Mouse (Mus musculus) thymus, adult 2 months (tissue): Measurements from ENCODE around the gene Lamtor2. TPM values are rescaled to one million over a fixed set of nuclear protein-coding genes. Genes with fewer than 3 reads are reported as not detected.
A peak's percentile ranks its signal among the peaks of the same experiment; 100 is the strongest.

Source experiments
- DNase-seq: peaks from one replicate; pipeline ENCODE4 v3.0.0; 2021
- H3K27ac ChIP-seq: fragments of 200-500 bp; 2 replicates; pipeline ENCODE4 v1.5.1; 2012; ENCODE audit warnings: low read length, control low read depth; ENCODE audit not compliant: control insufficient read depth, insufficient read depth
- H3K27me3 ChIP-seq: fragments of 200-500 bp; 2 replicates; pipeline ENCODE4 v1.6.1; 2012; ENCODE audit warnings: mild to moderate bottlenecking, low read length, moderate library complexity, mixed read lengths; ENCODE audit not compliant: control insufficient read depth, insufficient read depth
- H3K36me3 ChIP-seq: fragments of 200-500 bp; 2 replicates; pipeline ENCODE4 v1.6.1; 2012; ENCODE audit warnings: mild to moderate bottlenecking, low read length, moderate library complexity; ENCODE audit not compliant: control insufficient read depth, insufficient read depth
- H3K4me1 ChIP-seq: fragments of 200-500 bp; replicated peaks from 2 replicates; pipeline ENCODE4 v1.6.1; 2012; ENCODE audit warnings: low read length; ENCODE audit not compliant: control insufficient read depth, insufficient read depth
- H3K4me3 ChIP-seq: fragments of 200-500 bp; 2 replicates; pipeline ENCODE4 v1.5.1; 2012; ENCODE audit warnings: mild to moderate bottlenecking, low read length, control low read depth, moderate library complexity; ENCODE audit not compliant: control insufficient read depth, insufficient read depth
- CTCF ChIP-seq: fragments of 200-500 bp; IDR thresholded peaks from 2 replicates; pipeline ENCODE4 v1.5.1; 2012; ENCODE audit warnings: mild to moderate bottlenecking, control low read depth, low read length, moderate library complexity, borderline replicate concordance; ENCODE audit not compliant: control insufficient read depth, poor library complexity, insufficient read depth; ENCODE audit errors: extremely low read depth
- POLR2A ChIP-seq: fragments of 200-500 bp; IDR thresholded peaks from 2 replicates; pipeline ENCODE4 v1.6.1; 2012; ENCODE audit warnings: mild to moderate bottlenecking, low read length, control low read depth, moderate library complexity; ENCODE audit not compliant: control insufficient read depth, poor library complexity, insufficient read depth; ENCODE audit errors: extremely low read depth
- WGBS: fragments of 180-500 bp; shearing (Covaris S2); methylation state at CpG from one replicate; pipeline ENCODE4 v1.1.7; 2018; 5-methylcytosine and 5-hydroxymethylcytosine counted together
- polyA plus RNA-seq: library from polyadenylated mRNA; depleted of rRNA; stranded (reverse); fragments of >200 nt; gene quantifications from 2 replicates; pipeline ENCODE4 v1.2.3, GENCODE M21; 2012

The Lamtor2 gene
- polyA plus RNA-seq, 1 experiment, result 141 TPM

DNA sequence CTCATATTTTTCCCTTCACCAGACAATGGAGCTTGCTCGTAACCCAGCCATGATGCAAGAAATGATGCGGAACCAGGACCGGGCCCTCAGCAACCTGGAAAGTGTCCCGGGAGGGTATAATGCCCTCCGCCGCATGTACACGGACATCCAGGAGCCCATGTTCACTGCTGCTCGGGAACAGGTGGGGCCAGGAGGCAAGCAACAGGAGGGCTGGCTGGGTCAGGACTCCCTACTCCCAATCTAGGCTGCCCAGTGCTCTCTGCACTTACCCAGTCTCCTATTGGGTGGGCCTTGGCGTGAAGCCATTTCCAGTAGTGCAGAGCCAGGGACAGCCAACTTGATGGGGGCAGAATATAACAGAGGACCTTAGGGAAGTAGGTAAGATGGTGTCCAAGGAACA is 6.7 kb upstream of the Lamtor2 start:
- no peak overlapping the region for H3K27ac ChIP-seq
- DNase-seq, result no peak
- no peak overlapping the region for H3K4me3 ChIP-seq
- WGBS, result over 99% methylated on average over 9 of the region's 9 CpGs
- no peaks in the 10 kb centered on the region for H3K27me3 ChIP-seq
- TF ChIP-seq POLR2A (no peak), CTCF (no peak)
- H3K36me3 ChIP-seq, result peaks cover 26% of the 10 kb centered on the region
- H3K4me1 ChIP-seq, result peaks cover 5% of the 10 kb centered on the region; the same call in 1 of the 2 replicates

DNA sequence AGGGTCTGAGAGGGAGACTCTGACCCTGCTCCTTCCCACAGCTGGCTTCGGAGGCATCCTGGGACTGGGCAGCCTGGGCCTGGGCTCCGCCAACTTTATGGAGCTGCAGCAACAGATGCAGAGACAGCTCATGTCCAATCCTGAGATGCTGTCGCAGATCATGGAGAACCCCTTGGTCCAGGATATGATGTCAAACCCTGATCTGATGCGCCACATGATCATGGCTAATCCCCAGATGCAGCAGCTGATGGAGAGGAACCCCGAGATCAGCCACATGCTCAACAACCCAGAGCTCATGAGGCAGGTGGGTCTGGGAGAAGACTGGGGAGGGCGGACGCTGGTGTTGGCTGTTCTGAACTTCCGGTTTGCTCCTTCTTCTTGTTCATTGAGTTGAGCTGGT is 3.7 kb upstream of the Lamtor2 start:
- Histone ChIP-seq H3K27ac (no peak overlapping the region), H3K27me3 (no peaks in the 10 kb centered on the region), H3K36me3 (peaks cover 19% of the 10 kb centered on the region), H3K4me1 (peaks cover 9% of the 10 kb centered on the region), H3K4me3 (no peak overlapping the region)
- TF ChIP-seq CTCF, result no peak
- no peak for TF ChIP-seq POLR2A
- WGBS, result 95% methylated on average over 8 of the region's 8 CpGs
- DNase-seq, result no peak

DNA sequence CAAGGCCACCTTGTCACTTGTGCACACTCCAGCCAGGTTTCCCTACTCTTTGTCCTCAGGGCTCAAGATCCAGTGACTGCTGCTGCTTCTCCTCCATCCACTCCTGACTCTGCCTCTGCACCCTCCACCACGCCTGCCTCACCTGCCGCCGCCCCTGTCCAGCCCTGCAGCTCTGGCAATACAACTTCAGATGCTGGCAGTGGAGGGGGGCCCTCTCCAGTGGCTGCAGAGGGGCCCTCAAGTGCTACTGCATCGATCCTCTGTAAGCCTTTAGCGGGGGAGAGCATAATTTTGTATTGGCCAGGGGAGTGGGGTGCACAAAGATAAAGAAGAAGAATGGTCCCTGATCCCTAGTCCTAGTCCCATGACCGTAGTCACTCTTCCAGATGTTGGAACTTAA is 2.9 kb upstream of the Lamtor2 start:
- Histone ChIP-seq H3K36me3 (peaks cover 16% of the 10 kb centered on the region), H3K4me3 (no peak overlapping the region), H3K4me1 (peaks cover 12% of the 10 kb centered on the region), H3K27me3 (no peaks in the 10 kb centered on the region), H3K27ac (no peak overlapping the region)
- TF ChIP-seq CTCF, result no peak
- no peak for TF ChIP-seq POLR2A
- 96% methylated on average over 6 of the region's 6 CpGs for WGBS
- no peak for DNase-seq

DNA sequence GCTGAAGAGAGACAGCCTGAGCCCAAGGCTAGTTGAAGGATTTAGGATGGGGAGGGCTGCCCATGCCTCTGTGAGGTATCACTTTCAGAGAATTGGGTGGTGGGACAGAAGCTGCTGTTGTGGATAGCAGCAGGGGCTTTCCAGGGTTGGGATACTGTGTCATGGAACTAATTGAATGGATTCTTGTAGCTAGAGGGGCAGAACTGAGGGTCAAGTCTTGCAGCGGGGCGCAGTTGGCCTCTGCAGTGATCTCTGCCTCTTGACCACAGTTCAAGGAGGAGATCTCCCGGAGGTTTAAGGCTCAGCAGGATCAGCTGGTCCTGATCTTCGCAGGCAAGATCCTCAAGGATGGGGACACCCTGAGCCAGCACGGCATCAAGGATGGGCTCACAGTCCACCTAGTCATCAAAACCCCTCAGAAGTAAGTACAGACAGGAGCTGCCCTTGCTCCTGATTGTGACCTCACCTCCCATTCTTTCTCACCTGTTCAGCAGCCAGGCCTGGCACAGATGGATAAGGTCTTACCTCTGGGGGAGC is 2.3 kb upstream of the Lamtor2 start:
- no peak overlapping the region for H3K4me3 ChIP-seq
- DNase-seq, result no peak
- H3K27ac ChIP-seq, result no peak overlapping the region
- no peaks in the 10 kb centered on the region for H3K27me3 ChIP-seq
- peaks cover 12% of the 10 kb centered on the region for H3K4me1 ChIP-seq
- TF ChIP-seq POLR2A, result no peak
- no peak for TF ChIP-seq CTCF
- WGBS, result 94% methylated on average over 5 of the region's 5 CpGs
- peaks cover 10% of the 10 kb centered on the region for H3K36me3 ChIP-seq

DNA sequence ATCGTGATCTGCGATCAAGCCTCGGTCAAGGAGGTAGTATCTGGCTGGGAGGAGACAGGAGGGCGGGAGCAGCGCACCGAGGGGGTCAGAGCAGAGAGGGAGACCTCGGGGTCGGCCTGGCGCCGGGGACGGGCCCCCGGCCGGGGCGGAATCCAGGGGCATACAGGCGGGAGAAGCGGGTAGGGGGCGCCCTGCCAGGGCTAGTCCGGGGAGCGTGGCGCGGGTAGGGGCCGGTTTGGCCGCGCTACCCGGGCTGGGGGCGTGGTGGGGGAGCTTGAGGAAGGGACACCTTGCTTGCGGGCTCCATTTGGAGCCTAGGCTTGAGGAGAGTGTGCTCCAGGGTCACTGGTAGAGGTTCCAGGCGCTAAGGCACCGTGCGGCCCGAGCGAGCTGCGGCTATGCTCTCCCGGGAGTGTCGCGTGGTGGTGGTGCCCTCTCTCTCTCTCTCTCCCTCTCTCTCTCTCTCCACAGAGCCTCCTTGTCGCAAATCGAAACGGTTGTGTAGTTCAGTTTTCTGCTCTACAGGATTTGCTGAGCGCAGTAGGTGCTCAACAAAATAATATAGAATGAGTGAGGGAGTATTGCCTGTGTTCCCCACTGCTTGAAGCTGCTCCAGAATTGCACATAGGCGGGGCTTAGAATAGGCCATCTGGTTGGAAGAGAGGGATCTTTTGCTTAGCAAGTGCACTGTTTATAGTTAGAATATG is 1.2 kb upstream of the Lamtor2 start:
- peak; percentile 80 for DNase-seq
- peak overlapping the region; percentile 9; the same call in 1 of the 2 replicates for H3K27ac ChIP-seq
- WGBS, result under 1% methylated on average over 40 of the region's 41 CpGs
- H3K27me3 ChIP-seq, result no peaks in the 10 kb centered on the region
- H3K36me3 ChIP-seq, result no peaks in the 10 kb centered on the region; the same call in 1 of the 2 replicates
- H3K4me3 ChIP-seq, result peak overlapping the region; percentile 92
- peaks cover 12% of the 10 kb centered on the region for H3K4me1 ChIP-seq
- no peak for TF ChIP-seq CTCF
- 0 out of 2 replicates have a peak, but pooled peaks have one; percentile 13 for TF ChIP-seq POLR2A

DNA sequence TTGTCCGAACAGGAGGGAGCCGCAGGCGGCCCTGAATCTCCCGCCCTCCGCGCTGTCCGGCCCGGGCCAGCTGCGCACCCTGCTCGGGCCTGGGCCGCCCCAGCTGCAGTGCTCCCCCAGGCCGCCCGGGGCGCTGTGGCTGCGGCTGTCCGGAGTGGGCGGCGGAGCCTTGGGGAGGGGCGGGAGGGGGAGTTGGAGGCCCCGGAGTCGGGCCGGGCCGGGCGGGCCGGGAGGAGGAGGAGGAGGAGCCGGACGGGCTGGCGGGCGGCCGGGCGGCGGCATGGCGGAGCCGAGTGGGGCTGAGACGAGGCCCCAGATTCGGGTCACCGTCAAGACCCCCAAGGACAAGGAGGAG is 628 bp upstream of the Lamtor2 start, which contains the start of gene Ubqln4:
Ubqln4 (plus strand) TSS at position 234 of the 355 bp plus-strand sequence.
- peak; percentile 92 for DNase-seq
- H3K27ac ChIP-seq, result peak within 1 kb of the TSS; percentile 73
- H3K4me1 ChIP-seq, result peaks cover 12% of the 10 kb centered on the region
- H3K27me3 ChIP-seq, result no peaks in the 10 kb centered on the region
- TF ChIP-seq CTCF (peak; percentile 92), POLR2A (peak; percentile 38; the same call in 1 of the 2 replicates)
- H3K36me3 ChIP-seq, result no peaks in the 10 kb centered on the region; the same call in 1 of the 2 replicates
- H3K4me3 ChIP-seq, result peak within 1 kb of the TSS; percentile 92
- WGBS, result under 1% methylated on average over 36 of the region's 37 CpGs
